Mouse (Mus musculus): ENCODE results near the gene Inppl1. TPM values are rescaled to one million over a fixed set of nuclear protein-coding genes. Genes with fewer than 3 reads are reported as not detected.
A peak's percentile ranks its signal among the peaks of the same experiment; 100 is the strongest.

The Inppl1 gene
- polyA plus RNA-seq, 1 experiment: 0.50 TPM

DNA sequence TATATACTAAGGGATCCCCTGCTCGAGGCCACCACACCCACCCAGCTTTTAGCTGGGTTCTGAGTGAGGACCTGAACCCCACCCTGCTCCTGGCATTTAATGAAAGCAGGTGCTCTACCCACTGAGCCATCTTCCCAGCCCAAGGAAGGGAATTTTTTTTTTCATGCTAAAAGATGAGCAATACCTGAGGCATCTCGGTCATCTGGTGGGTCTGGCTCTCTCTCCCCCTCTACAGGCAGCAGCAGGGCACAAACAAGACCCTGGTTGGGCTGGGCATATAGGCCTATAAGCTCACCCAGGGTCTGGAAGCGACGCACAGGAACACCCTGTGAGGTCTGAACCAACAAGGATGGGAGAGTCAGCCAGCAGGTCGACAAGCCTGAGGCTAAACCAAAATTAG, 4.7 kb downstream of the Inppl1 start:
- no peak for TF ChIP-seq TAL1 (IDR thresholded peaks at IDR 0.05; ENCODE audit: low read length)
- TF ChIP-seq GATA1 (IDR thresholded peaks at IDR 0.05; ENCODE audit: low read length): no peak
- Histone ChIP-seq H3K4me1 (ENCODE audit: control insufficient read depth) (peaks cover 23% of the 10 kb centered on the region), H3K36me3 (ENCODE audit: control insufficient read depth) (peaks cover 35% of the 10 kb centered on the region), H3K9me3 (ENCODE audit: control insufficient read depth, low read length) (no peaks in the 10 kb centered on the region), H3K27me3 (ENCODE audit: control insufficient read depth) (peaks cover 30% of the 10 kb centered on the region), H3K4me3 (replicated peaks) (no peak overlapping the region)

DNA sequence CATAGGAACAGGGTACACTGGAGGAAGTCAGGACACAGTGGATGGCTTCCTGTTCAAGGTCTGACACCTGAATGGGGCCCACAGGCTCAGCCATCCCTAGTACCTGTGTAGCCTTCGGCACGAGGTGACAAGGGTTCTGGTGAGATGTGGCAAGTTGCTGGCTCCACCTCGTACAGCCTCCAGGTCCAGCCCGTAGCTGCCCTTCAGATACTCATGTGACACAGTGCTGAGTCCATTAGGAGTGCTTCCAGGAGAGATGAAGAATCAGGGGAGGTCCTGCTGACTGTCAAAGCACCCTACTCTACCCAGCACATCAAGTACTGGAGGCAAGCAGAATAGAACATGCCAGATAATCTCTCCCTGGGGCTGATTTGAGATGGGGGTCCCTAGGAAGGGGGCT, 5.7 kb downstream of the Inppl1 start:
- Histone ChIP-seq H3K4me3 (replicated peaks) (no peak overlapping the region), H3K4me1 (ENCODE audit: control insufficient read depth) (peaks cover 14% of the 10 kb centered on the region), H3K9me3 (ENCODE audit: control insufficient read depth, low read length) (no peaks in the 10 kb centered on the region), H3K36me3 (ENCODE audit: control insufficient read depth) (peaks cover 40% of the 10 kb centered on the region), H3K27me3 (ENCODE audit: control insufficient read depth) (peaks cover 20% of the 10 kb centered on the region)
- TF ChIP-seq TAL1 (IDR thresholded peaks at IDR 0.05; ENCODE audit: low read length): no peak
- no peak for TF ChIP-seq GATA1 (IDR thresholded peaks at IDR 0.05; ENCODE audit: low read length)

- Histone ChIP-seq H3K4me3 (replicated peaks) (no peak overlapping the region), H3K36me3 (ENCODE audit: control insufficient read depth) (peaks cover 46% of the 10 kb centered on the region), H3K27me3 (ENCODE audit: control insufficient read depth) (peaks cover 10% of the 10 kb centered on the region), H3K4me1 (ENCODE audit: control insufficient read depth) (peaks cover 5% of the 10 kb centered on the region), H3K9me3 (ENCODE audit: control insufficient read depth, low read length) (no peaks in the 10 kb centered on the region)
- no peak for TF ChIP-seq GATA1 (IDR thresholded peaks at IDR 0.05; ENCODE audit: low read length)
- TF ChIP-seq TAL1 (IDR thresholded peaks at IDR 0.05; ENCODE audit: low read length): no peak
Measured at GRCm38 (mm10) chr7:101831437-101831836, 6.6 kb downstream of the Inppl1 start.

GRCm38 (mm10) chr7:101830373-101830772, 7.7 kb downstream of the Inppl1 start:
- Histone ChIP-seq H3K4me3 (replicated peaks) (no peak overlapping the region), H3K36me3 (ENCODE audit: control insufficient read depth) (peaks cover 48% of the 10 kb centered on the region)
- no peak for TF ChIP-seq TAL1 (IDR thresholded peaks at IDR 0.05; ENCODE audit: low read length)
- no peak for TF ChIP-seq GATA1 (IDR thresholded peaks at IDR 0.05; ENCODE audit: low read length)

GRCm38 (mm10) chr7:101823758-101824630, 14.0 kb downstream of the Inppl1 start:
- TF ChIP-seq TAL1 (IDR thresholded peaks at IDR 0.05; ENCODE audit: low read length): no peak
- no peak for TF ChIP-seq GATA1 (IDR thresholded peaks at IDR 0.05; ENCODE audit: low read length)
- H3K4me3 ChIP-seq (replicated peaks): no peak overlapping the region
- H3K9me3 ChIP-seq (ENCODE audit: control insufficient read depth, low read length): peaks cover 3% of the 10 kb centered on the region; the same call in 1 of the 2 replicates
- peaks cover 26% of the 10 kb centered on the region; the same call in 1 of the 2 replicates for H3K36me3 ChIP-seq (ENCODE audit: control insufficient read depth)
- 0 out of 2 replicates have a peak, but pooled peaks cover 3% of the 10 kb centered on the region for H3K4me1 ChIP-seq (ENCODE audit: control insufficient read depth)
- peaks cover 48% of the 10 kb centered on the region for H3K27me3 ChIP-seq (ENCODE audit: control insufficient read depth)

More at GRCm38 (mm10) chr7:101830373-101830772, 7.7 kb downstream of the Inppl1 start:
- Histone ChIP-seq H3K9me3 (ENCODE audit: control insufficient read depth, low read length) (no peaks in the 10 kb centered on the region), H3K4me1 (ENCODE audit: control insufficient read depth) (no peaks in the 10 kb centered on the region), H3K27me3 (ENCODE audit: control insufficient read depth) (no peaks in the 10 kb centered on the region; the same call in 1 of the 2 replicates)

DNA sequence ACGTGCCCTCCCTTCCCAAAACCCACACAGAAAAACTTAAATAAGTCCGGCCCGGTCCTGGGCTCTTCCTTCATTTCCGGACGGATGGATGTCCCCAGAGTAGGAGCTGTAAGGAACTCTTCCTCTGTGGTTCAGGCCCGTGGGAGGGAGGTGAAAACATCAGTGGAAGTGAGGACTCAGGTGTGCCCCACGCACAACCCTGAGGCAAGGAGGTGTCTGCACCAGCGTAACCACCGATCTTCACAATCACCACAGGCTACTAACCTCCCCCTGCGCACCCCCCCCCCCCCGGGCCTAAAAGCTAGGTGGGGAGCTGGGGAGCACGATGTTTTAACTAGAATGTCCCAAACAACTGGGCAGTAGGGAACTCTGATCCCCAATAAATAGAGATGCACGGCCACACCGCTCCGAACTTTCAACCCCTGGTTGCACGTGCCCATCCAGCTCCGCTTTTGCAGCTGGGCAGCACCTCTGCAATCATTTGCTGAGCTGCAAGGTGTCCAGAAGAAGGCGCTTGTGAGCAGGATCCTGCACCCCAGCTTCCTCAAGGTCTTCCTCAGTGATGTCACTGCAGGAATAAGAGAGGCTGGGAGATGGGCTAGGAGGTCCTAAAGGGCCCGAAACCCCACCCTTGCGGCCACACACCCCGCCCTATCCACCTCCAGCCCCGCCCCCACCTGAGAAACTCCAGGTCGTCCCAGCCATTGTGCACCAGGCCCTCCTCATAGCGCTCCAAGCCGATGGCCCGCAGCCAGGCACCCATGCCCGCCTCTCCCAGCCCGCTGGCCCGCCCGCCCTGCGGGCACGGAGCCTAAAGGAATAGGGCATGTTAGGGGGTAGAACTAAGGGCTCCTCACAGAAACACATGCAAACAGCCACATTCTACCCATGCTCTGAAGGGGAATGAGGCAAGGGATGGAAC, 14.9 kb downstream of the Inppl1 start:
- peaks cover 57% of the 10 kb centered on the region for H3K27me3 ChIP-seq (ENCODE audit: control insufficient read depth)

GRCm38 (mm10) chr7:101821571-101822501, 16.2 kb downstream of the Inppl1 start:
- Histone ChIP-seq H3K4me3 (replicated peaks) (peak overlapping the region; percentile 26), H3K9me3 (ENCODE audit: control insufficient read depth, low read length) (peaks cover 3% of the 10 kb centered on the region; the same call in 1 of the 2 replicates), H3K36me3 (ENCODE audit: control insufficient read depth) (peaks cover 12% of the 10 kb centered on the region; the same call in 1 of the 2 replicates), H3K27me3 (ENCODE audit: control insufficient read depth) (peaks cover 70% of the 10 kb centered on the region), H3K4me1 (ENCODE audit: control insufficient read depth) (0 out of 2 replicates have a peak, but pooled peaks cover 3% of the 10 kb centered on the region)
- TF ChIP-seq TAL1 (IDR thresholded peaks at IDR 0.05; ENCODE audit: low read length): no peak
- no peak for TF ChIP-seq GATA1 (IDR thresholded peaks at IDR 0.05; ENCODE audit: low read length)

More for the DNA sequence above, 14.9 kb downstream of the Inppl1 start:
- H3K9me3 ChIP-seq (ENCODE audit: control insufficient read depth, low read length): peaks cover 3% of the 10 kb centered on the region; the same call in 1 of the 2 replicates
- H3K4me1 ChIP-seq (ENCODE audit: control insufficient read depth): 0 out of 2 replicates have a peak, but pooled peaks cover 3% of the 10 kb centered on the region
- H3K4me3 ChIP-seq (replicated peaks): no peak overlapping the region
- peaks cover 19% of the 10 kb centered on the region; the same call in 1 of the 2 replicates for H3K36me3 ChIP-seq (ENCODE audit: control insufficient read depth)
- TF ChIP-seq TAL1 (IDR thresholded peaks at IDR 0.05; ENCODE audit: low read length): no peak
- no peak for TF ChIP-seq GATA1 (IDR thresholded peaks at IDR 0.05; ENCODE audit: low read length)
